Mouse (Mus musculus): Measurements from ENCODE around the gene Ints11.

- TF ChIP-seq CTCF (IDR thresholded peaks at IDR 0.05; ENCODE audit: low read depth, low read length) (no peak), POLR2A (IDR thresholded peaks at IDR 0.05; ENCODE audit: extremely low read depth, insufficient read depth, low read length) (no peak)
Measured at GRCm38 (mm10) chr4:155832321-155832720, 37.0 kb upstream of the Ints11 start.

All from liver, adult 2 months (tissue).